Comparison of ENCODE assay signal across 22 mouse cellular contexts in the genomic region with DNA sequence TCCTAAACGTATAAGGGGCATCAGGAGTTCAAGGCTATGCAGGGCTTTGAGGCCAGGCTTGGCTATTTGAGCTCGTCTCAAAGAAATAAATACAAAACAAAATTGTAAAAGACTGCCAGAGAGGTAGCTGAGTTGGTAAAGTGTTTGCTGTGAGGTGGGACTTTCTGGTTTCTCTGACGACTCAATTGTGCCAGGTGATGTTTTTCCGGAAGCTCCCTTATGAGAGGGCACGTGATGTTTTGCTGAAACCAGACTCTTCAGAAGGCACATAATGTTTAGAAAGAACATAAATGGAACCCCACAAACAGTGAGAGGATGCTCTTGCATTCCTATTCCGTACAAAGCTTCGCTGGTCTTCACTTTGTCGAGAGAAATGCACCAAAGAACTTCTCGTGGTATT. TPM values are rescaled to one million over a fixed set of nuclear protein-coding genes. Genes with fewer than 3 reads are reported as not detected.
DNase-seq lines count a peak whose midpoint lies in the region; ATAC-seq and TF ChIP-seq lines count a peak whose summit lies in the region.
"Had no signal": no experiment of that assay in that cellular context is flagged by ENCODE, and none has a peak within 500 bp of the region (broad histone marks: within the 10 kb centered on the region; RNA-seq: fewer than 3 reads in every experiment).

No protein-coding gene starts in this region.

- 80% methylated on average over 9 of the region's 9 CpGs for WGBS in cerebellum, adult 2 months

- peaks cover 9% of the 10 kb centered on the region for H3K4me1 ChIP-seq in cerebellum, adult 2 months (ENCODE audit: control insufficient read depth, insufficient read depth, low read length)

- H3K4me3 ChIP-seq in cerebellum, adult 2 months (replicated peaks; ENCODE audit: insufficient read depth, low read depth, low read length), result no peak overlapping the region

- TF ChIP-seq POLR2A in cerebellum, adult 2 months (IDR thresholded peaks at IDR 0.05; ENCODE audit: borderline replicate concordance, insufficient read depth, low read length), result no peak

- no peaks in the 10 kb centered on the region for H3K27me3 ChIP-seq in cerebellum, adult 2 months (ENCODE audit: control insufficient read depth, insufficient read depth, low read length)
- H3K27me3 ChIP-seq: CH12.LX, Patski had no signal

- no peak overlapping the region for H3K27ac ChIP-seq in cerebellum, adult 2 months (ENCODE audit: insufficient read depth, low read length)

- ATAC-seq in CD4-positive, CD25-positive, alpha-beta regulatory T cell, adult 4 months, result no peak
- ATAC-seq: activated CD4-positive, CD25-positive, alpha-beta regulatory T cell, adult 4 months; Patski had no signal

- peak; percentile 57 for DNase-seq in CD4-positive, CD25-positive, alpha-beta regulatory T cell, adult 2 months (ENCODE audit: low read depth, low spot score)
- peak; percentile 36 for DNase-seq in CD4-positive helper T cell, adult 2 months (ENCODE audit: low read depth, low spot score)
- peak; percentile 70 for DNase-seq in induced T-regulatory cell, adult 2 months (ENCODE audit: low read depth)
- no peak for DNase-seq in cerebellum, adult 11-12 months
- no peak for DNase-seq in cerebellum, adult 2 months
- DNase-seq: adrenal gland, adult 2 months; adrenal gland, adult 8-10 months; adrenal gland, postnatal 10 days; adrenal gland, postnatal 14 days; adrenal gland, postnatal 25 days; adrenal gland, postnatal 36 days; B cell, adult 2 months; cerebellum, adult 11 months; cerebellum, adult 18-20 months; cerebellum, adult 8-10 months; cerebellum, adult 9-11 months; cerebellum, postnatal 10 days had no signal

- TF ChIP-seq CTCF in cerebellum, adult 2 months (IDR thresholded peaks at IDR 0.05; ENCODE audit: borderline replicate concordance, insufficient read depth, low read depth, low read length), result no peak

RNA-seq across cellular contexts. Expression of a gene that starts 1.9 kb away (rescaled TPM):
- polyA plus RNA-seq in CD4-positive, CD25-positive, alpha-beta regulatory T cell, adult 4 months (2017; shearing (Covaris generic)), result 10 to 100 TPM; 74.8 to 96.0 TPM
- 46.3 and 46.6 TPM in 2 replicates for polyA plus RNA-seq in cerebellum, adult 2 months (2012; rRNA removed)

RNA-seq across cellular contexts. Expression of a gene that starts 2.3 kb away (rescaled TPM):
- 10 to 100 TPM; 11.6 to 12.0 TPM for polyA plus RNA-seq in CD4-positive, CD25-positive, alpha-beta regulatory T cell, adult 4 months (2017; shearing (Covaris generic))
- polyA plus RNA-seq in cerebellum, adult 2 months (2012; rRNA removed), result 5.5 and 6.1 TPM in 2 replicates

RNA-seq across cellular contexts. Expression of a gene that starts 2.5 kb away (rescaled TPM):
- polyA plus RNA-seq in CD4-positive, CD25-positive, alpha-beta regulatory T cell, adult 4 months (2017; shearing (Covaris generic)), result 1 to 10 TPM; 1.5 to 3.6 TPM
- 0.27 and 0.65 TPM in 2 replicates for polyA plus RNA-seq in cerebellum, adult 2 months (2012; rRNA removed)
- polyA plus RNA-seq: adrenal gland, adult 2 months; G1E had no signal

RNA-seq across cellular contexts. Expression of a gene that starts 20.0 kb away (rescaled TPM):
- polyA plus RNA-seq in CD4-positive, CD25-positive, alpha-beta regulatory T cell, adult 4 months (2017; shearing (Covaris generic)), result 10 to 100 TPM in 1 of 2 experiments, 1 to 10 TPM in 1; 8.6 to 11.9 TPM
- 2.7 and 2.9 TPM in 2 replicates for polyA plus RNA-seq in cerebellum, adult 2 months (2012; rRNA removed)

RNA-seq across cellular contexts. Expression of a gene that starts 29.1 kb away (rescaled TPM):
- polyA plus RNA-seq in CD4-positive, CD25-positive, alpha-beta regulatory T cell, adult 4 months (2017; shearing (Covaris generic)), result 10 to 100 TPM; 13.2 to 20.3 TPM
- 7.1 and 8.3 TPM in 2 replicates for polyA plus RNA-seq in cerebellum, adult 2 months (2012; rRNA removed)

Comparison
In these comparisons a context has a peak if more than half of its experiments do, and no peak if none do; other contexts are left out.
1. DNase-seq: peak in CD4-positive, CD25-positive, alpha-beta regulatory T cell, adult 2 months (single experiment), CD4-positive helper T cell, adult 2 months (single experiment) and induced T-regulatory cell, adult 2 months (single experiment); none in cerebellum, adult 11-12 months (single experiment) and cerebellum, adult 2 months (0 of 2).